Mouse (Mus musculus): ENCODE results near the gene Hoxa3.

Gene Hoxa3

GRCm38 (mm10) chr6:52213119-52213986, at the start of gene Hoxa3, which contains the start of gene Gm28308:
TSS of gene Hoxa3 (minus strand) at chr6:52213336.
TSS of gene Gm28308 (minus strand) at chr6:52213339.
- peak; percentile 85 to 90 for DNase-seq

- DNase-seq, result no peak
These were observed 49.6 kb upstream of the Hoxa3 start for GRCm38 (mm10) chr6:52262463-52263320.

GRCm38 (mm10) chr6:52261751-52262462, 48.8 kb upstream of the Hoxa3 start:
- no peak for DNase-seq

- no peak for DNase-seq
These were observed 47.8 kb upstream of the Hoxa3 start, which contains the start of gene Hoxa13 for GRCm38 (mm10) chr6:52260654-52261575. TSS of gene Hoxa13 (minus strand) at chr6:52260880.

- no peak for DNase-seq
These were observed 46.7 kb upstream of the Hoxa3 start for GRCm38 (mm10) chr6:52259811-52260261.

GRCm38 (mm10) chr6:52259081-52259790, 46.1 kb upstream of the Hoxa3 start:
- DNase-seq, result no peak

GRCm38 (mm10) chr6:52256956-52257355, 43.8 kb upstream of the Hoxa3 start:
- peak; percentile 85 to 95 for DNase-seq

- no peak for DNase-seq
These were observed 40.7 kb upstream of the Hoxa3 start for GRCm38 (mm10) chr6:52253511-52254500.

- no peak for DNase-seq
These were observed 39.7 kb upstream of the Hoxa3 start for GRCm38 (mm10) chr6:52252775-52253376.

GRCm38 (mm10) chr6:52252016-52252774, 39.1 kb upstream of the Hoxa3 start:
- no peak for DNase-seq

- DNase-seq, result no peak
These were observed 38.2 kb upstream of the Hoxa3 start for GRCm38 (mm10) chr6:52251177-52251879.

GRCm38 (mm10) chr6:52249826-52250225, 36.7 kb upstream of the Hoxa3 start:
- peak in 1 of 2 experiments; percentile 21 for DNase-seq

- peak in 1 of 2 experiments; percentile 24 for DNase-seq
These were observed 36.2 kb upstream of the Hoxa3 start for GRCm38 (mm10) chr6:52249415-52249738.

GRCm38 (mm10) chr6:52248638-52249414, 35.7 kb upstream of the Hoxa3 start:
- peak in 1 of 2 experiments; percentile 28 for DNase-seq

- peak in 1 of 2 experiments; percentile 35 for DNase-seq
These were observed 34.9 kb upstream of the Hoxa3 start for GRCm38 (mm10) chr6:52247766-52248637.

- DNase-seq, result peak in 1 of 2 experiments; percentile 20
These were observed 33.8 kb upstream of the Hoxa3 start for GRCm38 (mm10) chr6:52246916-52247315.

Data from kidney, postnatal 25 days (tissue).